Mouse (Mus musculus): ENCODE measurements around the gene Nt5dc2. TPM values are rescaled to one million over a fixed set of nuclear protein-coding genes. Genes with fewer than 3 reads are reported as not detected.

The Nt5dc2 gene
- total and polyA plus RNA-seq, 3 experiments, result 136 to 572 (median 213) TPM

- DNase-seq (ENCODE audit: low spot score) (peak; percentile 64), ATAC-seq (ENCODE audit: extremely low read depth, insufficient number of reproducible peaks, low FRiP score, poor library complexity, severe bottlenecking) (no peak)
- H3K36me3 ChIP-seq (replicated peaks), result peaks cover 60% of the 10 kb centered on the region
- no peaks in the 10 kb centered on the region for H3K9me3 ChIP-seq (replicated peaks)
- H3K27me3 ChIP-seq (ENCODE audit: insufficient read depth, low read length), result no peaks in the 10 kb centered on the region; the same call in 1 of the 2 replicates
- TF ChIP-seq GATA2 (IDR thresholded peaks at IDR 0.05; ENCODE audit: borderline replicate concordance, low read depth, low read length), result no peak
- TF ChIP-seq CTCF (IDR thresholded peaks at IDR 0.05; ENCODE audit: low read depth, low read length), result no peak
- TF ChIP-seq TAL1 (conservative IDR thresholded peaks at IDR 0.05; ENCODE audit: low read depth, low read length), result no peak
- TF ChIP-seq GATA1 (IDR thresholded peaks at IDR 0.05; ENCODE audit: borderline replicate concordance, low read length), result no peak
- no peak for TF ChIP-seq POLR2AphosphoS5 (IDR thresholded peaks at IDR 0.05; ENCODE audit: insufficient replicate concordance, low read depth, low read length)
- peaks cover 82% of the 10 kb centered on the region for H3K4me1 ChIP-seq (ENCODE audit: insufficient read depth, low read depth, low read length)
- H3K4me3 ChIP-seq (ENCODE audit: low read depth, low read length), result peak overlapping the region; percentile 97
Observed at GRCm38 (mm10) chr14:31133023-31133665, 2.3 kb downstream of the Nt5dc2 start.

- peaks cover 71% of the 10 kb centered on the region for H3K36me3 ChIP-seq (replicated peaks)
- H3K4me3 ChIP-seq (ENCODE audit: low read depth, low read length), result peak overlapping the region; percentile 97; the same call in 1 of the 2 replicates
- TF ChIP-seq GATA1 (IDR thresholded peaks at IDR 0.05; ENCODE audit: borderline replicate concordance, low read length), result no peak
- no peak for TF ChIP-seq GATA2 (IDR thresholded peaks at IDR 0.05; ENCODE audit: borderline replicate concordance, low read depth, low read length)
- no peak for TF ChIP-seq CTCF (IDR thresholded peaks at IDR 0.05; ENCODE audit: low read depth, low read length)
- TF ChIP-seq POLR2AphosphoS5 (IDR thresholded peaks at IDR 0.05; ENCODE audit: insufficient replicate concordance, low read depth, low read length), result no peak
- TF ChIP-seq TAL1 (conservative IDR thresholded peaks at IDR 0.05; ENCODE audit: low read depth, low read length), result no peak
- peaks cover 88% of the 10 kb centered on the region for H3K4me1 ChIP-seq (ENCODE audit: insufficient read depth, low read depth, low read length)
- no peak for ATAC-seq (ENCODE audit: extremely low read depth, insufficient number of reproducible peaks, low FRiP score, poor library complexity, severe bottlenecking)
- no peaks in the 10 kb centered on the region for H3K9me3 ChIP-seq (replicated peaks)
- H3K27me3 ChIP-seq (ENCODE audit: insufficient read depth, low read length), result no peaks in the 10 kb centered on the region; the same call in 1 of the 2 replicates
- DNase-seq (ENCODE audit: low spot score), result no peak
Observed at GRCm38 (mm10) chr14:31134015-31135000, 3.5 kb downstream of the Nt5dc2 start.

GRCm38 (mm10) chr14:31135495-31136410 lies 4.9 kb downstream of the Nt5dc2 start:
- no peaks in the 10 kb centered on the region for H3K9me3 ChIP-seq (replicated peaks)
- no peaks in the 10 kb centered on the region; the same call in 1 of the 2 replicates for H3K27me3 ChIP-seq (ENCODE audit: insufficient read depth, low read length)
- TF ChIP-seq POLR2AphosphoS5 (IDR thresholded peaks at IDR 0.05; ENCODE audit: insufficient replicate concordance, low read depth, low read length) (no peak), GATA1 (IDR thresholded peaks at IDR 0.05; ENCODE audit: borderline replicate concordance, low read length) (no peak), CTCF (IDR thresholded peaks at IDR 0.05; ENCODE audit: low read depth, low read length) (no peak), GATA2 (IDR thresholded peaks at IDR 0.05; ENCODE audit: borderline replicate concordance, low read depth, low read length) (no peak), TAL1 (conservative IDR thresholded peaks at IDR 0.05; ENCODE audit: low read depth, low read length) (no peak)
- H3K36me3 ChIP-seq (replicated peaks), result peaks cover 86% of the 10 kb centered on the region
- no peak overlapping the region for H3K4me3 ChIP-seq (ENCODE audit: low read depth, low read length)
- DNase-seq (ENCODE audit: low spot score) (no peak), ATAC-seq (ENCODE audit: extremely low read depth, insufficient number of reproducible peaks, low FRiP score, poor library complexity, severe bottlenecking) (no peak)
- peaks cover 83% of the 10 kb centered on the region for H3K4me1 ChIP-seq (ENCODE audit: insufficient read depth, low read depth, low read length)

GRCm38 (mm10) chr14:31136411-31137280 lies 5.8 kb downstream of the Nt5dc2 start:
- no peak overlapping the region for H3K4me3 ChIP-seq (ENCODE audit: low read depth, low read length)
- no peaks in the 10 kb centered on the region; the same call in 1 of the 2 replicates for H3K27me3 ChIP-seq (ENCODE audit: insufficient read depth, low read length)
- H3K36me3 ChIP-seq (replicated peaks), result peaks cover 95% of the 10 kb centered on the region

GRCm38 (mm10) chr14:31137281-31137595 lies 6.4 kb downstream of the Nt5dc2 start:
- no peak for DNase-seq (ENCODE audit: low spot score)

More at GRCm38 (mm10) chr14:31136411-31137280, 5.8 kb downstream of the Nt5dc2 start:
- DNase-seq (ENCODE audit: low spot score) (no peak), ATAC-seq (ENCODE audit: extremely low read depth, insufficient number of reproducible peaks, low FRiP score, poor library complexity, severe bottlenecking) (no peak)
- H3K4me1 ChIP-seq (ENCODE audit: insufficient read depth, low read depth, low read length), result peaks cover 80% of the 10 kb centered on the region
- H3K9me3 ChIP-seq (replicated peaks), result 0 out of 2 replicates have a peak, but pooled peaks cover 3% of the 10 kb centered on the region
- TF ChIP-seq POLR2AphosphoS5 (IDR thresholded peaks at IDR 0.05; ENCODE audit: insufficient replicate concordance, low read depth, low read length) (no peak), CTCF (IDR thresholded peaks at IDR 0.05; ENCODE audit: low read depth, low read length) (no peak), GATA1 (IDR thresholded peaks at IDR 0.05; ENCODE audit: borderline replicate concordance, low read length) (no peak), TAL1 (conservative IDR thresholded peaks at IDR 0.05; ENCODE audit: low read depth, low read length) (no peak), GATA2 (IDR thresholded peaks at IDR 0.05; ENCODE audit: borderline replicate concordance, low read depth, low read length) (no peak)

More at GRCm38 (mm10) chr14:31137281-31137595, 6.4 kb downstream of the Nt5dc2 start:
- peaks cover 74% of the 10 kb centered on the region for H3K4me1 ChIP-seq (ENCODE audit: insufficient read depth, low read depth, low read length)
- peaks cover 99% of the 10 kb centered on the region for H3K36me3 ChIP-seq (replicated peaks)
- no peaks in the 10 kb centered on the region; the same call in 1 of the 2 replicates for H3K27me3 ChIP-seq (ENCODE audit: insufficient read depth, low read length)
- ATAC-seq (ENCODE audit: extremely low read depth, insufficient number of reproducible peaks, low FRiP score, poor library complexity, severe bottlenecking), result no peak
- TF ChIP-seq CTCF (IDR thresholded peaks at IDR 0.05; ENCODE audit: low read depth, low read length) (no peak), GATA2 (IDR thresholded peaks at IDR 0.05; ENCODE audit: borderline replicate concordance, low read depth, low read length) (no peak), GATA1 (IDR thresholded peaks at IDR 0.05; ENCODE audit: borderline replicate concordance, low read length) (no peak), TAL1 (conservative IDR thresholded peaks at IDR 0.05; ENCODE audit: low read depth, low read length) (no peak), POLR2AphosphoS5 (IDR thresholded peaks at IDR 0.05; ENCODE audit: insufficient replicate concordance, low read depth, low read length) (no peak)
- H3K9me3 ChIP-seq (replicated peaks), result 0 out of 2 replicates have a peak, but pooled peaks cover 3% of the 10 kb centered on the region
- H3K4me3 ChIP-seq (ENCODE audit: low read depth, low read length), result no peak overlapping the region

Measured in G1E (cell line).